ENCODE assay signal across 9 mouse cellular contexts in the genomic region with DNA sequence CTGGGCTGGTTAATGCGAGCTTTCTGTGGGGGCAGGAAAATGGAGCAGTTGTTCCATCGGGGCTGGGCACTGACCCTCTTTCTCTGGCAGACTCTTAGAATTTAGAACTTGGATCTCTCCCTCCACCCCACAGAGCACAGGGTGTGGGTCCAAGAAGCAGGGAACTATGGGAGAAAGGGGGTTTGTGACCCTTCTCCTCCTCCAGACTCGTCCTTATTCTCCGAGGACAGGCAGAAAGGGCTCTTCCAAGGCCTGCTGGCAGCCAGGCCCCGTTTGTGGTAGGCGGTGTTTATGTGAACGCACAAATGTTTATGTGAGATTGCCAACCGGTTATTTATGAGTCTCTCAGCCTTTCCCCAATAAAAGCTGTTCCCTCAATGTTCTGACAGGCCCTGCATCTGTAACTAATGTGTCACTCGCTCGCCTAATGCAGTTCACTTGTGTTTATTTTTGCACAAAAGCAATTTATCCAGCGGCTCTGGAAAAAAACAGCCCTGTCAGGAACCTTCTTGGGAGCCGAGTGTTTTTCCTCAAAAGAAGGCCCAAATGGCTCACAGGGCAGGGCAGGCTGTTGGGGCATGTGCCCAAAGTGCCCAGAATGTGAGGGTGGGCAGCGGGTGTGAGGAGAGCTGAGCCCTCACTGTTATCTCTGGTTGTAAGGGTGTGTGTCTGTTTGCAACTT. TPM values are rescaled to one million over a fixed set of nuclear protein-coding genes. Genes with fewer than 3 reads are reported as not detected.
DNase-seq lines count a peak whose midpoint lies in the region; ATAC-seq and TF ChIP-seq lines count a peak whose summit lies in the region.
"Had no signal": no experiment of that assay in that cellular context is flagged by ENCODE, and none has a peak within 500 bp of the region (broad histone marks: within the 10 kb centered on the region; RNA-seq: fewer than 3 reads in every experiment).

No protein-coding gene starts in this region.

- peak overlapping the region; percentile 86; the same call in 1 of the 2 replicates for H3K27ac ChIP-seq in kidney, embryonic 14.5 days (ENCODE audit: low read depth, low read length)
- H3K27ac ChIP-seq in limb, embryonic 14.5 days (replicated peaks; ENCODE audit: low read depth, low read length) = peak overlapping the region; percentile 52
- H3K27ac ChIP-seq in thymus, adult 2 months (ENCODE audit: control insufficient read depth, insufficient read depth, low read length) = no peak overlapping the region

- H3K9ac ChIP-seq in kidney, embryonic 14.5 days (ENCODE audit: low read depth, low read length) = no peak overlapping the region
- H3K9ac ChIP-seq in limb, embryonic 14.5 days (ENCODE audit: low read depth, low read length, severe bottlenecking) = no peak overlapping the region

- peaks cover 17% of the 10 kb centered on the region for H3K4me1 ChIP-seq in kidney, embryonic 14.5 days (ENCODE audit: control insufficient read depth, insufficient read depth, low read length)
- H3K4me1 ChIP-seq in limb, embryonic 14.5 days (ENCODE audit: control insufficient read depth, insufficient read depth, low read length) = peaks cover 35% of the 10 kb centered on the region
- H3K4me1 ChIP-seq in thymus, adult 2 months (replicated peaks; ENCODE audit: control insufficient read depth, insufficient read depth, low read length) = no peaks in the 10 kb centered on the region

- no peaks in the 10 kb centered on the region for H3K36me3 ChIP-seq in kidney, embryonic 14.5 days (ENCODE audit: control insufficient read depth, insufficient read depth, low read length)
- no peaks in the 10 kb centered on the region for H3K36me3 ChIP-seq in limb, embryonic 14.5 days (ENCODE audit: control insufficient read depth, insufficient read depth, low read length)
- H3K36me3 ChIP-seq in thymus, adult 2 months (ENCODE audit: control insufficient read depth, insufficient read depth, low read length) = no peaks in the 10 kb centered on the region

- TF ChIP-seq POLR2A in limb, embryonic 14.5 days (IDR thresholded peaks at IDR 0.05; ENCODE audit: borderline replicate concordance, extremely low read depth, insufficient read depth, insufficient read length) = no peak
- no peak for TF ChIP-seq POLR2A in thymus, adult 2 months (IDR thresholded peaks at IDR 0.05; ENCODE audit: control insufficient read depth, extremely low read depth, insufficient read depth, low read length, poor library complexity)

- ATAC-seq in kidney, embryonic 14.5 days (ENCODE audit: low FRiP score, low TSS enrichment) = peak; percentile 52
- peak; percentile 45; the same call in 1 of the 2 replicates for ATAC-seq in limb, embryonic 14.5 days (ENCODE audit: low FRiP score, low read depth)

- TF ChIP-seq CTCF in thymus, adult 2 months (IDR thresholded peaks at IDR 0.05; ENCODE audit: borderline replicate concordance, control insufficient read depth, extremely low read depth, insufficient read depth, low read length, poor library complexity) = no peak

- peak; percentile 11 for DNase-seq in adrenal gland, postnatal 25 days
- DNase-seq in adrenal gland, adult 18-20 months (ENCODE audit: low spot score in 2 of 2) = no peak
- DNase-seq in 3134 (ENCODE audit: extremely low read depth, insufficient read length, low spot score) = peak; percentile 28
- peak; percentile 86 for DNase-seq in fibroblast of lung, adult 2 months (ENCODE audit: low read depth)
- peak; percentile 81 for DNase-seq in limb, embryonic 14.5 days (ENCODE audit: low spot score)
- peak; percentile 45 for DNase-seq in ovary, postnatal 10 days (ENCODE audit: low spot score)
- no peak for DNase-seq in thymus, adult 2 months

- no peaks in the 10 kb centered on the region for H3K27me3 ChIP-seq in kidney, embryonic 14.5 days (ENCODE audit: control insufficient read depth, insufficient read depth, low read length)
- H3K27me3 ChIP-seq in limb, embryonic 14.5 days (ENCODE audit: control insufficient read depth, insufficient read depth, low read length) = no peaks in the 10 kb centered on the region
- H3K27me3 ChIP-seq in thymus, adult 2 months (ENCODE audit: control insufficient read depth, insufficient read depth, low read length) = no peaks in the 10 kb centered on the region

- WGBS in kidney, embryonic 14.5 days = 28% methylated on average over 13 of the region's 13 CpGs
- WGBS in limb, embryonic 14.5 days = 15% methylated on average over 13 of the region's 13 CpGs
- WGBS in thymus, adult 2 months = 95% methylated on average over 13 of the region's 13 CpGs

- H3K9me3 ChIP-seq in kidney, embryonic 14.5 days (ENCODE audit: control insufficient read depth, low read length) = no peaks in the 10 kb centered on the region
- H3K9me3 ChIP-seq in limb, embryonic 14.5 days (ENCODE audit: control insufficient read depth, low read length) = no peaks in the 10 kb centered on the region

- H3K4me3 ChIP-seq in kidney, embryonic 14.5 days (ENCODE audit: low read length) = no peak overlapping the region
- no peak overlapping the region for H3K4me3 ChIP-seq in limb, embryonic 14.5 days (replicated peaks; ENCODE audit: low read length)
- H3K4me3 ChIP-seq in thymus, adult 2 months (ENCODE audit: control insufficient read depth, insufficient read depth, low read length) = no peak overlapping the region

- no peak overlapping the region for H3K4me2 ChIP-seq in kidney, embryonic 14.5 days (replicated peaks; ENCODE audit: low read depth, low read length)
- H3K4me2 ChIP-seq in limb, embryonic 14.5 days (replicated peaks; ENCODE audit: low read depth, low read length, severe bottlenecking) = peak overlapping the region; percentile 1; the same call in 1 of the 2 replicates

RNA-seq across cellular contexts. Expression of a gene that starts 42.1 kb away (rescaled TPM):
- total RNA-seq in adrenal gland, postnatal 25 days (2021) = 0.43 and 3.8 TPM in 2 replicates
- total RNA-seq in adrenal gland, adult 18-20 months (2021) = 1 to 10 TPM in 1 of 2 experiments, under 1 TPM in 1; 0.56 to 1.6 TPM
- polyA plus RNA-seq in kidney, embryonic 14.5 days (2014; fragmentation: Nextera tagmentation; extraction: Ambion mirVana) = 0.72 and 0.91 TPM in 2 replicates
- 0.92 and 1.2 TPM in 2 replicates for polyA plus RNA-seq in limb, embryonic 14.5 days (2012; rRNA removed)
- 1.3 and 2.0 TPM in 2 replicates for polyA plus RNA-seq in limb, embryonic 14.5 days (2014; fragmentation: Nextera tagmentation; extraction: Ambion mirVana)
- polyA plus RNA-seq in thymus, adult 2 months (2012; rRNA removed) = 10.4 and 11.4 TPM in 2 replicates
- polyA plus RNA-seq: C2C12 had no signal

Comparison
In these comparisons a context has a peak if more than half of its experiments do, and no peak if none do; other contexts are left out.
1. DNase-seq: peak in adrenal gland, postnatal 25 days (single experiment), 3134 (single experiment), fibroblast of lung, adult 2 months (single experiment), limb, embryonic 14.5 days (single experiment) and ovary, postnatal 10 days (single experiment); none in adrenal gland, adult 18-20 months (0 of 2) and thymus, adult 2 months (single experiment).